Mouse (Mus musculus): ENCODE data around the gene Rab37. TPM values are rescaled to one million over a fixed set of nuclear protein-coding genes. Genes with fewer than 3 reads are reported as not detected.
A peak's percentile ranks its signal among the peaks of the same experiment; 100 is the strongest.

Rab37 gene
- total RNA-seq, 2 experiments from 2014 or later = 0.62 TPM

DNA sequence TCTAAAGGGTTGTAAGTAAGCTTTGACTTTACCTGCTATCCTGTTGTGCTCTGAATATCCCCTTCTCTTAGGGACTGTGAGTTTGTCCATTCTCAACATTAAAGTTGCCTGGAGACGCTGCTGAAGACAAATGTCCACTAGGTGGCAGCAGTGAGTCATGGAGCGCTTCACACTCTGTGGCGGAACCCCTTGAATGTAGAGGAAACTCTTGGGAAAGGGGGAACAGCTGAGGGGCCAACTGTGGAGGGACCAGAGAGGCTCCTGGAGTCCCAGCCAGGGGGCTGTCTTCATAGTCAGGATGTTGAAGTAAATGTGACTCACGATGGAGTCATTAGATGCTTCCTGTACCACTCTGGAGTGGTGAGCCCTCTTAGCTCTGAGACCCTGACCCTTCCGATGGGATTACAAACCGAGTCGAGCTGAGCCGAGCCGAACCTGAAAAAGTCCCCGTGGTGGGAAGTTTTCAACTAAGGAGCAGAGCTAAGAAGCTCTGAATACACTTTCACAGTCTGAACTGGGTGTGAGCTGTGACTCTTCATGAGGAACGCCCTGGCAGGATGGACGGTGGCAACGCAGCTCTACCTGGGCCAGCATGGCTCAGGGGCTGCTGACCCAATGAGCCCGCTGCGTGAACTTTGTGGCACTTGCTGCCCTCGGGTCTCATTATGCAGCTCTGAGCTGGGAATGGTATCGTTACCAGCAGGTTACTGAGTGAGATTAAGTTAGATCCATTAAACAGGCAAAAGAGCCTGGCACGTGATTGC lies 7.7 kb upstream of the Rab37 start:
- peak; percentile 65 for DNase-seq

GRCm38 (mm10) chr11:115084595-115084994 lies 6.6 kb upstream of the Rab37 start:
- intact Hi-C loops (cut with DNase I; ENCODE audit: low total_unique reads) = no loop called here
- DNase-seq = no peak

More for the DNA sequence above, 7.7 kb upstream of the Rab37 start:
- intact Hi-C loops (cut with DNase I; ENCODE audit: low total_unique reads) = loop anchor here (2.0 kb wide), 1 partner anchor 69 kb away; no protein-coding TSS in a partner anchor

GRCm38 (mm10) chr11:115085064-115085463 lies 6.2 kb upstream of the Rab37 start:
- DNase-seq = no peak
- intact Hi-C loops (cut with DNase I; ENCODE audit: low total_unique reads) = no loop called here

- intact Hi-C loops (cut with DNase I; ENCODE audit: low total_unique reads) = no loop called here
- DNase-seq = no peak
Measured at GRCm38 (mm10) chr11:115086213-115086612, 5.0 kb upstream of the Rab37 start.

DNA sequence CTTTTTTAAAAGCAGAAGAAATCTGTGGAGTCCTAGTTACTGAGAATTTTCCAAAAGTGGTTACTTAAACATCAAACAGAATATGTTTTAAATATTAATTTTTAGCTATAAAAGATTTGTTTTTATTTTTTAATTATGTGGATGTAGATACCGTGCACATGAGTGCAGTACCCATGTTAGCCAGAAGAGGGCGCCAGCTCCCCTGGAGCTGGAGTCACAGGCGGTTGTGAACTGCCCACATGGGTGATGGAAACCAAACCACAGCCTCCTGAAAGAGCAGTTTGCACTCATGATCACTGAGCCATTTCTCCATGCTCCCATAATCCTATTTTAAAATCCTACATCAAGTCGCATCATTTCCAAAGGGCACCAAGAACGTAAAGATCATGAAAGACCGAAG lies 1.4 kb upstream of the Rab37 start:
- no peak for DNase-seq
- intact Hi-C loops (cut with DNase I; ENCODE audit: low total_unique reads) = no loop called here

DNA sequence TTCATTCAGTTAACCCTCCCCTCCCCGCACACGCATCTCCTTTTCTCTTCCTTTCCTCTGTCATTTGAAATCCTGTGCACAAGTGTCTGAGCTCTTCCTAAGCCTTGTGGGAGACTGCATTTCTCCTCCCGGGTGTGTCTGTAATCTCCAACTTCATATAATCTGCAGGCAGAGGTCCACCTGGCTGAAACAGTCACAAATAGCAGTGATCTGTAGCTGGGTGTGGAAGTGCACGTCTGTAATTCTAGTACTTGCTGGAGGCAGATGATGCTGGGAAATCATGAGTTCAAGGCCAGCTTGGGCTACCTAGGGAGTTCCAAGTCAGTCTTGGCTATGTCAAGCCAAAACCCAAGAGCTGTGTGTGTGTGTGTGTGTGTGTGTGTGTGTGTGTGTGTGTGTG lies 909 bp downstream of the Rab37 start:
- intact Hi-C loops (cut with DNase I; ENCODE audit: low total_unique reads) = no loop called here
- no peak for DNase-seq

DNA sequence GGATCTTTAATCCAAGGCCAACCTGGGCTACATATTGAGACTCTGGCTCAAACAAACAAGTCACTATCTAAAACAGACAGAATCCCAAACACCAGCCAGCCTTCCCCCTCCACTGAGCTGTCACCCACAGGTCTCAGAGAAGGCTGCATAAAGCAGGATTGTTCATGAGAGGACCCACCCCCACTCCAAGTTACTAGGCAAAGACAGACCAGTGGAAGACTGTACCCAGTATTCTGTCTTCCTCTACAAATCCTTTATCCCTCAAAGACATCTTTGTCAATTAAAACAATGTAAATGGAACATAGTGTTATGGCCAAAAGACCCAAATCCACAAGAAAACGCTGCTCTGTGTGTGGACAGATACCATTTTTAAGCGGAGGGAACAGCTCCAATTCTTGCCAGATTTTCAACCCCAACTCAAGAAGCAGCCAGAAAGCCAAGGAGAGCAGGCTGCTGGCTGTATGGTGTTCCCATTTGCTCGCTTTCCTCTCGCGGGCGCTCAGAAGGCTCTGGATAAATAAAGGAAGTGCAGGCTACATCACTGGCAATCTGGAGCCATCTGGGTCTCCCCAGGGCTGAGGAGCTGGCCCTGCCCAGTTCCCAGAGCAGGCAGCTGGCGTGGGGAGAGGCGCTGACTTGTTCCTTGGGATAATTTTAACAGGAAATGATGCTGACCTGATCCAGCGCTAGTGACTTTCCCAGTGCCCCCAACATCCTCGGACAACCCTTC lies 7.1 kb downstream of the Rab37 start:
- intact Hi-C loops (cut with DNase I; ENCODE audit: low total_unique reads) = no loop called here
- peak; percentile 37 for DNase-seq

GRCm38 (mm10) chr11:115099241-115099840 lies 8.1 kb downstream of the Rab37 start:
- intact Hi-C loops (cut with DNase I; ENCODE audit: low total_unique reads) = no loop called here
- DNase-seq = no peak

GRCm38 (mm10) chr11:115100032-115100621 lies 8.9 kb downstream of the Rab37 start:
- DNase-seq = no peak
- intact Hi-C loops (cut with DNase I; ENCODE audit: low total_unique reads) = no loop called here

- no peak for DNase-seq
- intact Hi-C loops (cut with DNase I; ENCODE audit: low total_unique reads) = no loop called here
Measured at GRCm38 (mm10) chr11:115100741-115101140, 9.5 kb downstream of the Rab37 start.

DNA sequence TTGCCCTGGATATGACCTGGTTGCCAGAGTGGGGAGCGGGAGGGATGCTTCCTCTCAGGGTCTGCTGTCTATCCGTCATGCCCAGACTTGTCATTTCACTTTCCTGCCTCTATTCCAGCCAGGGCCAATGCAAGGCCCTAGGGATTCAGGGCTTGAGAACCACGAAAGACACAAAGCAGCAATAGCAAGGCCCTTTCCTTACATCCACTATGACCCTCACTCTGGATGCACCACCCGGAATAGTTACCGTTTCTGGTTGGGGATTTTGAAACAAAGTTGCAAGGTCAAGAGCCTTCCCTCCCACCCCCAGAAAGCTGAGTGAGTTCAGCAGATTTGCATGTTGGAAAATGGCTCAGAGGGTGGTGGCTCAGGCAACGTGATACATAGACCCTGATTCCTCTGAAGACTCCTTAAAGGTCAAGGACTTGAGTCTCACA lies 10.4 kb downstream of the Rab37 start:
- no peak for DNase-seq
- intact Hi-C loops (cut with DNase I; ENCODE audit: low total_unique reads) = no loop called here

- DNase-seq = no peak
- intact Hi-C loops (cut with DNase I; ENCODE audit: low total_unique reads) = no loop called here
Measured at GRCm38 (mm10) chr11:115102116-115102515, 10.9 kb downstream of the Rab37 start.

- no peak for DNase-seq
- intact Hi-C loops (cut with DNase I; ENCODE audit: low total_unique reads) = no loop called here
Measured at GRCm38 (mm10) chr11:115103470-115104413, 12.5 kb downstream of the Rab37 start.

DNA sequence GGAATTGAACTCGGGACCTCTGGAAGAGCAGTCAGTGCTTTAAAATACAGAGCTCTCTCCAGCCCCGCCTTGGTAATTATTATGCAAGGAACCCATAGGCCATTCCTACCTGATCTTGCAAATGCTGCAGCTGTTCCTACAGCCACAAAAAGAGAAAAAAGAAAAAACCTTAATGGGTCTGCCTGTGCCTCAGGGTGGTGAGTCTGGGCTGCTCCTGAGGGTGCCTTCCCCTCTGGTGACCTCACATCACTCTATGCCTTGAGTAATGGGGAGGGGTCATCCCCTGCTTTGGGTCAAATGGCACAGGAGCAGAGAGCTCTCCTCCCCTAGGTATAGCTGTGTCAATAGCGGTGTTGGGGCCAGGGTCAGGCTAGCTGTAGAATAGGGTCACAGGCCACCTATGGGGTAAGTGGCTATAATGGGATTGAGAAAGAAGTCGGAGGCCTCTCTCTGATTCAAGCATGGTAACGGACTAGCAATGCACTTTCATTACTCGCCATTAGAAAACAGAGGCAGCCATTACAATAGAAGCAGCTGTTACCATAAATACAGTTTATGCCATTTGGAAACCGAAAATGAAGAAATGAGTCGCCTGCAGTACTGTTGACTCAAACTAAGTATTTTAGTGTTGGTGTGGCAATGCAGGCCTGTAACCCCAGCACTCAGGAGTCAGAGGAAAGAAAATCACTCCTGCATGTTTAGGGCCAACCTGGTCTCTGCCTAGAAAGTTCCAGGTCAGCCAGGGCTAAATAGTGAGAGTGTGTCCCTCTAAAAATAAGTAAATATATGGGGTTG lies 13.7 kb downstream of the Rab37 start:
- intact Hi-C loops (cut with DNase I; ENCODE audit: low total_unique reads) = no loop called here

GRCm38 (mm10) chr11:115106638-115107037 lies 15.4 kb downstream of the Rab37 start:
- intact Hi-C loops (cut with DNase I; ENCODE audit: low total_unique reads) = no loop called here
- DNase-seq = no peak

More for the DNA sequence above, 13.7 kb downstream of the Rab37 start:
- DNase-seq = no peak

- intact Hi-C loops (cut with DNase I; ENCODE audit: low total_unique reads) = no loop called here
- no peak for DNase-seq
Measured at GRCm38 (mm10) chr11:115107403-115107916, 16.2 kb downstream of the Rab37 start.

- intact Hi-C loops (cut with DNase I; ENCODE audit: low total_unique reads) = no loop called here
- no peak for DNase-seq
Measured at GRCm38 (mm10) chr11:115108176-115108575, 16.9 kb downstream of the Rab37 start.

GRCm38 (mm10) chr11:115110271-115110670 lies 19.0 kb downstream of the Rab37 start:
- intact Hi-C loops (cut with DNase I; ENCODE audit: low total_unique reads) = no loop called here
- DNase-seq = no peak

Measured in gastrocnemius, postnatal 14 days (tissue).